Mouse (Mus musculus): Measurements from ENCODE around the gene Fga.

Gene Fga

DNA sequence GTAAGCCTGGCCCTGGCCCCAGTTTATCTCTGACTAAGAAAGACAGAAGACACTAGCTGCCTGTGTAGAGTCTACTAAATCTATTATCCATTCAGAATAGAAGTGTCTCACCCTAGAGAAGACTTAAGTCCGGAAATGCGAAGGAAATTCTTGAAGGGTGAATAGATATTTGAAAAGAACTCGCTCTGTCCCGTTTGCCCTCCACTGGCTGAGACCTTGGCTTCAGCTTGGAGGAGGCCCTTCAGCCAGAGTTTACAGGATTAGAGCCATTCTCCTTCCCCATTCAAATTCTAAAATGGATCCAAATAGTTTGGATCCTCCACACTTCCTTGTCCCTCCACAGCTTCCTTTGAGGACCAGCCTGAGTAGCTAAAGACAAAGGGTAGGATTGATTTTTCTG lies 4.5 kb downstream of the Fga start:
- DNase-seq: no peak

DNA sequence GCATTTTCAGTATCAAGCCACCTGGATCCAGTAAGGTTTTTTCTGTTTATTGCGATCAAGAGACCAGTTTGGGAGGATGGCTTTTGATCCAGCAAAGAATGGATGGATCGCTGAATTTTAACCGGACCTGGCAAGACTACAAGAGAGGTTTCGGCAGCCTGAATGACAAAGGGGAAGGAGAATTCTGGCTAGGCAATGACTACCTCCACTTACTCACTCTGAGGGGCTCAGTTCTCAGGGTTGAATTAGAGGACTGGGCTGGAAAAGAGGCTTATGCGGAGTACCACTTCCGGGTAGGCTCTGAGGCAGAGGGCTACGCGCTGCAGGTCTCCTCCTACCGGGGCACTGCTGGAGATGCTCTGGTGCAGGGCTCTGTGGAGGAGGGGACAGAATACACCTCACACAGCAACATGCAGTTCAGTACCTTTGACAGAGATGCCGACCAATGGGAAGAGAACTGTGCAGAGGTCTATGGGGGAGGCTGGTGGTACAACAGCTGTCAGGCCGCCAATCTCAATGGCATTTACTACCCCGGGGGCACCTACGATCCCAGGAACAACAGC lies 7.0 kb downstream of the Fga start:
- DNase-seq: no peak

- no peak for DNase-seq
These were observed 7.9 kb downstream of the Fga start for GRCm38 (mm10) chr3:83033801-83034200.

DNA sequence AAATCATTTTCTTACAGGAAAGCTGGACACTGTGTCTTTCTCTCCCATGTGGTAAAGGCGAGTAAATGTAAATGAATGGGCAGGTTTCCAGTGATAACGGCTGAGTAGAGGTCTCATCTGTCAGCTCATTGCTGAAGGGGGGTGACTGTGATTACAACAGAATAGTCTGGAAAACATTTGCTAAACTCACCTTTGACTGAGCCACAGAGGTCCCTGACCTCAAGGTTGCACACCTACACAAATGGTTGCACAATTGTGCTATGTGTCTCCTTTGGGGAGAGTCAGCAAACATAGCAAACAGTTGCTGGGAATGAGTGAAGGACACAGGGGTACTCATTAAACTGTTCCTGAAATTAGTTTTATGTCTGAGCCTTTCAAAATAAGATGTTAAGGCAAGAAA lies 13.0 kb downstream of the Fga start:
- no peak for DNase-seq

- DNase-seq: no peak
These were observed 13.8 kb downstream of the Fga start for GRCm38 (mm10) chr3:83039666-83040065.

DNA sequence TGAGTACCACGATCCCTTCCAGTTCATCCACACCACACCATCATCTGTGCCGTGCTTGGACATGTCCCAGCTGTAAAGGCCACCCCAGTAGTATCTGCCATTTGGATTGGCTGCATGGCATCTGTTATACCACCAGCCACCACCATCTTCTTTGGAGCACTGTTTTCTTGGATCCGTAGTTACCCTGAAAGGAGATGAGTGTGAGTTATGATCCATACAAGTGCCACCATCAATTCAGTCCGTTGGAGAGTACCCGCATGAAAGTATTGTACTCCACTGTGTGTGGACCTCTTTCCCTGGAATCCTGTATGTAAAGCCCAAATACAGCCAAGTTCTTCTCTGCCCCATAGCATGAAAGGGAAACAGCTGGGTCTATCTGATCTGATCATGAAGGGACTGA lies 16.6 kb downstream of the Fga start:
- no peak for DNase-seq

DNA sequence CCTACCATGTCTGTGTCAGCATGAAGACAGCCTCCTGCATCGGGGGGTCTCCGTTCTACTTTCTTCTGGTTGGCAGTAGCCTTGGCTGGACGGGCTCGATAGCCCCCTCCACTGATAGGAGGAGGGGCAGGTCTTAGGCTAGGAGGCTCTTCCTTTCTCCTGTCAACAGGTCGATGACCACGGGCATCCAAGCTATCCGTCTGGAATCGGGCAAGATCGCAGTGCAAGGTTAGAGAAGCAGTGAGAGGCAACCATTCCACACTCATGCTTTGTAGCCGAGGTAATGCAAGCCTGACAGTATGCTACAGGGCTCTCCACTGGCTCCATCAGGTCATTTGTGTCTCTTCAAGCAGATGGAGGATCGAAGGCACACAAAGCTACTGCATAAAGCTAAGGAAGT lies 20.8 kb downstream of the Fga start:
- no peak for DNase-seq

DNA sequence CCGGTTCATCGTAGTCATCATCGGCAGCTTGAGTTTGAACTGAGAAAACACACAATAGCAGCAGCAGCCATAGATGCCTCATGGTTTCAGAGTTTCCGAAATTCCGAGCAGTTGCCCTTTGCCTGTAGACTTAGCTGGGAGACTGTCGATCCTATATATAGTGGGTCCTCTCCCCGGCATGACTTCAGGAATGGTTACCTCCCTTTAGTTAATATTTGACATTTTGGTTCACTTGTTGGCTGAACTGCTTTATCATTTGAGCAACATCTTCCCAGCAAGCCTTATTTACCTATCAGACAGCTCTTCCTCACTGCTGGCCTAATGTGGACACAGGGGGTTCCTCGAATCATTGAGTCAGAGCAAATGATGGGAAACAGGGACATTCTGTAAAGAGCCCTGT lies 23.8 kb downstream of the Fga start, which contains the start of gene Fgb:
Gene Fgb (minus strand): TSS at position 184 of the 400 bp plus-strand sequence.
- no peak for DNase-seq

- no peak for DNase-seq
These were observed 24.8 kb downstream of the Fga start for GRCm38 (mm10) chr3:83050661-83051060.

GRCm38 (mm10) chr3:83052102-83052501 lies 26.2 kb downstream of the Fga start:
- DNase-seq: no peak

GRCm38 (mm10) chr3:83053126-83053525 lies 27.2 kb downstream of the Fga start:
- DNase-seq: no peak

DNA sequence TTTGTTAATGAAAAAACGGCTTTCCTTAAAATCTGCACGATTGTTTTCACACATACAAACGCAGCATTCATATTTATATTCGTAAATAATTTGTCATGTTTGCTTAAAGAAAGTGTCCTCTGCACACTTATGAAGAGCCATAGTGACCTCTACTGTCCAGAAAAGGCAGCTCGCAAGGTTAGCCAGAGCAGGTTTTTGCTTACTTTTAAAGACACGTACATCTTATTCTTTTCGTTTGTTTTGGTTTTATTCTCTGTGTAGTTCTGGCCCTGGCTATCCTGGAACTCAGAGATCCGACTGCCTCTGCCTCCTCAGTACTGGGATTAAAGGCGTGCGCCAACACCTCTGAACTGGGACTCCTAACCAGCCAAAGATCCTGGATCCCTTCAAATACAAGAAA lies 27.9 kb downstream of the Fga start:
- DNase-seq: peak; percentile 55 to 63

- no peak for DNase-seq
These were observed 28.9 kb downstream of the Fga start for GRCm38 (mm10) chr3:83054759-83055158.

DNA sequence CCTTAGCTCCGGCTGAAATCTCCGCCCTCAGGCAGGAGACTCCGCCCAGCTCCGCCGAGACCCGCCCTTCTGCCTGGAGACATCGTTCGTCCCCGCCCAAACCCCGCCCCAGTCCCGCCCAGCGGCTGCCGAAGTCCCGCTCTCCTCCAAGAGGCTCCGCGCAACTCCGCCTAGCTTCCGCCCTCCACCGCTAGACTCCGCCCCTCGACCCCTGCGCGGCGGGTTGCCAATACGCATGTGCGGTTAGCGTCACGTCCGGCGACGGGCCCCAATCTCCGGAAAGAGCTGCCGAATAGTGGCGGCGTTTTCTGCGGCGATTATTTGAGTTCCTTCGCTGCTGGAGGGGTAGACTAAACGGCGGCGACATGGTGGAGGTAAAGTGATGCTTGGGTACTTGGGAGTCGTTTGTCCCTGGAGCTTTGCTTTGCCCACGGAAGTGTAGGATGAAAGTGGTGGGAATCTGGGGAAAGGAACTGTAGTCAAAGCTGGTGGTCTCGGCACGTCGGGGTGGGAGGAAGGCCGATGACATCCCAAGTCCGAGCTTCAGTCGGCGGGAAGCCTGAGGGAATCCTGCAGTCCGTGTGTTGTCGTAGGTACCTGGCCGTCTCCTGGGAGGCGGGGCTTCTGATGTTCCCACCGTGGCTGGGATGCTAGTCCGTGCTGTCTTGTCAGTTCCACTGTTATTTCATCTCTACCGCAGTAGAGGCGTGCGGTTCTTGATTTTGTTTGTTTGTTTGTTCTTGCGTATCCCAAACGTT lies 29.6 kb downstream of the Fga start, which contains the start of gene Plrg1:
Gene Plrg1 (plus strand): TSS at position 242 of the 758 bp plus-strand sequence.
- peak; percentile 99 for DNase-seq

- DNase-seq: no peak
These were observed 31.2 kb downstream of the Fga start for GRCm38 (mm10) chr3:83057046-83057445.

DNA sequence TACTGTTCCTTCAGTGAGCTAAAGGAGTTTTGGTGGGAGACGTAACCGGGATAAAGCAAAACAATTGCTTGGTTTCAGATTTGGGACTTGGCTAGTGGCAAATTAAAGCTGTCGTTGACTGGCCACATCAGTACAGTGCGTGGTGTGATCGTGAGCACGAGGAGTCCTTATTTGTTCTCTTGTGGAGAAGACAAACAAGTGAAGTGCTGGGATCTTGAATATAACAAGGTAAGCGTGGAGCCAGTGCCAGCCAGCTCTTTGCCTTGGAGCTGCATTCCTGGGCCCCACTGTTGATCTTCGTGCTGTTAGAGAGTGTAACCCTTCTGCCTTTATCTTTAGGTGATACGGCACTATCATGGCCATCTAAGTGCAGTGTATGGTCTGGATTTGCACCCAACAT lies 42.0 kb downstream of the Fga start:
- DNase-seq: no peak

GRCm38 (mm10) chr3:83068869-83069268 lies 43.0 kb downstream of the Fga start:
- no peak for DNase-seq

DNA sequence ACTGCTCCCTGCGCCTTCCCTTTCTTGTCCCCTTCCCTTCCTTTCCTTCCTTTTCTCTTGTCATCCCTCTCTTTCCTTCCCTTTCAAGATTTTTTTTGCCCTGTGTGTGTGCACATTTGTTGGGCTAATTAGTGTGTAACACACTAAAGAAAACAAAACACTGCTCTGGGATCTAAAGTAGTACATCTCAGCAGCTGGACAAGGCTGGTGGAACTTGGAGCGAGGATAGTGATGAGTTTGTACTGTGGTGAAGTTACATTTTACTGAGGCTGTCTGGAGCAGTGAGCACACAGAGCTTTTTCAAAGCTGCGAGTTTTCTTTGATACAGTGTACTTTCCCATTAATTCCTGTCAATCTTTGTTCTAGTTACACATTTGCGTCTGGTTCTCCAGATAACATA lies 44.4 kb downstream of the Fga start:
- DNase-seq: no peak

DNA sequence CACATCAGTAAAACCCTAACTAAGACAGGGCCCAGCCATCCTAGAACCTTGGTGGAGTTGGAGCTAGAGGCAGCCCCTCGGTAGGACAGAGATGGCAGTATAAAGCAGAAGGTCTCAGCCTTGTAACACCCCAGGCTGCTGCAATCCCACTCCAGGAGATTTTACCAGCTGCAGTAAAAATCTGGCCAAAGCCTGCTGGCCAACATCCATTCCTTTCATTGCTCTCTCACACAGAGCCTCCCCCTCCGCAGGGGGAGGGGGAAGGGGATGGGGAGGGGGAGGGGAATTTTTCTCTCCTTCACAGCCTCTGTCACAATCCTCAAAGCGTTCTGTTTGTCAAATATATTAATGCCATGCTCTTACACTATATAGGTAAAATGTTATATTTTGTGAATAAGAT lies 50.7 kb downstream of the Fga start:
- peak in 1 of 2 experiments; percentile 17 for DNase-seq

DNA sequence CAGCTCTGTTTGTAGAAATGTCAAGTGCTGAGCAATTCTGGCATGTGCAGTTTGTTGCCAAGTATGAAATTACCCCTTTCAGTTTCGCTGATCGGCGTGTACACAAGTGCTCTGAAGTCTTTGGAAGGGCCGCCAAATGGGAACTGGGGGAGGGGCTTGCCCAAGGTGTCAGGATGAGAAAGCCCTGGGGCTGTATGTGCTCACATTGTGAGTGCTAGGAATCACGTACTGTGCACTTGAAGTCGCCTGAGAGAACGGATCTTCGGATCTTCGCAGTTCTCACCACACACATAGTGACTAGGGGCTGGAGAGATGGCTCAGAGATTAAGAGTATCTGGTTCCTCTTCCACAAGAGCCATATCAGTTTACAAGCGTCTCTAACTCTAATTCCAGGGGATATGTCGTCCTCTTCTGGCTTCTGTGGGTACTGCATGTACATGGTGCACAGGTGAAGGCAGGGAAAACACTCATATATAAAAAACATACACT lies 54.7 kb downstream of the Fga start:
- DNase-seq: peak; percentile 69 to 74
